Mouse (Mus musculus) hindbrain, embryonic 15.5 days (tissue): ENCODE data around the gene Mreg. TPM values are rescaled to one million over a fixed set of nuclear protein-coding genes. Genes with fewer than 3 reads are reported as not detected.

Source experiments
- ATAC-seq: fragments of 200-750 bp; cut with Nextera tagmentation; 2 replicates; pipeline ENCODE4 v1.8.0; 2017; ENCODE audit warnings: low read depth, moderate number of reproducible peaks, moderate TSS enrichment; ENCODE audit not compliant: low FRiP score
- H3K27ac ChIP-seq: fragments of 300-500 bp; sonication (generic); replicated peaks from 2 replicates; pipeline ENCODE4 v1.5.1; 2015; ENCODE audit warnings: mild to moderate bottlenecking, inconsistent platforms
- H3K27me3 ChIP-seq: fragments of 300-500 bp; sonication (generic); 2 replicates; pipeline ENCODE4 v1.6.1; 2015; ENCODE audit warnings: control low read depth, inconsistent platforms
- H3K36me3 ChIP-seq: fragments of 300-500 bp; sonication (generic); 2 replicates; pipeline ENCODE4 v1.6.1; 2015; ENCODE audit warnings: control low read depth, inconsistent platforms
- H3K4me1 ChIP-seq: fragments of 300-500 bp; sonication (generic); replicated peaks from 2 replicates; pipeline ENCODE4 v1.6.1; 2015; ENCODE audit warnings: control low read depth, inconsistent platforms
- H3K4me2 ChIP-seq: fragments of 300-500 bp; sonication (generic); 2 replicates; pipeline ENCODE4 v1.6.1; 2015; ENCODE audit warnings: moderate library complexity, mild to moderate bottlenecking, inconsistent platforms
- H3K4me3 ChIP-seq: fragments of 300-500 bp; sonication (generic); 2 replicates; pipeline ENCODE4 v1.5.1; 2015; ENCODE audit warnings: mild to moderate bottlenecking, inconsistent platforms
- H3K9ac ChIP-seq: fragments of 300-500 bp; sonication (generic); 2 replicates; pipeline ENCODE4 v1.6.1; 2015; ENCODE audit warnings: inconsistent platforms
- H3K9me3 ChIP-seq: fragments of 300-500 bp; sonication (generic); 2 replicates; pipeline ENCODE4 v1.6.1; 2016; ENCODE audit warnings: control low read depth, inconsistent platforms
- WGBS: fragments of 180-500 bp; shearing (Covaris S2); methylation state at CpG from one replicate; pipeline ENCODE4 v1.1.7; 2015; 5-methylcytosine and 5-hydroxymethylcytosine counted together
- polyA plus RNA-seq: library from polyadenylated mRNA; unstranded; fragments of >200 nt; fragmentation: Nextera tagmentation; extraction: Ambion mirVana; gene quantifications from 2 replicates; pipeline ENCODE4 v1.2.1, GENCODE M21; 2015

The Mreg gene
- polyA plus RNA-seq, 1 experiment from 2014 or later: 2.7 TPM

GRCm38 (mm10) chr1:72141893-72142480, 70.1 kb downstream of the Mreg start:
- Histone ChIP-seq H3K27me3 (no peaks in the 10 kb centered on the region), H3K9me3 (no peaks in the 10 kb centered on the region), H3K4me3 (peak overlapping the region; percentile 20; the same call in 1 of the 2 replicates), H3K4me2 (peak overlapping the region; percentile 52), H3K4me1 (peaks cover 3% of the 10 kb centered on the region; the same call in 1 of the 2 replicates), H3K27ac (0 out of 2 replicates have a peak overlapping the region, but pooled peaks have one; percentile 10), H3K9ac (0 out of 2 replicates have a peak overlapping the region, but pooled peaks have one; percentile 37), H3K36me3 (no peaks in the 10 kb centered on the region)
- 3% methylated on average over 11 of the region's 11 CpGs for WGBS
- ATAC-seq: peak; percentile 73

DNA sequence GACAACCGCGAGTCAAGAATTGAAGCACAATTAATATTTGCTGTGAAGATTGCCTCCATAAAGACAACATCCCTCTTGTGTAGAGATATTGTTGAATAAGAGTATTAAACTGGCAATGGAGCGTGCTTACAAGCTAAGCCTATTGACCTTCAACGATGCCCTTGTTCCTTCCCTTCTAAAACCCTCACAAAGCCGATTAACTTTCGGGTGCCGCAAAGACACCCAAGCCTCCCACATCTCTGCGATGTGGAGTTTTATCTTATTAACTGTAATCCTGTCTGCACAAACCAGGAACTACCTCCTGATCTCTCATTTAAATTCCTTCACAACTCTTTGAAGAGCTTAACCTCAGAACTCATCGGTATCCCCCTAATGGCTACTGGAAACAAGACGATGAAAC, 76.0 kb downstream of the Mreg start:
- no peak overlapping the region for H3K9ac ChIP-seq
- no peak overlapping the region for H3K4me3 ChIP-seq
- 95% methylated on average over 10 of the region's 10 CpGs for WGBS
- H3K9me3 ChIP-seq: peaks cover 5% of the 10 kb centered on the region; the same call in 1 of the 2 replicates
- no peaks in the 10 kb centered on the region for H3K36me3 ChIP-seq
- no peak overlapping the region for H3K4me2 ChIP-seq
- H3K27ac ChIP-seq: no peak overlapping the region
- H3K27me3 ChIP-seq: no peaks in the 10 kb centered on the region
- no peak for ATAC-seq
- H3K4me1 ChIP-seq: no peaks in the 10 kb centered on the region

- 73% methylated on average over 1 of the region's 1 CpGs for WGBS
- Histone ChIP-seq H3K27ac (no peak overlapping the region), H3K4me3 (no peak overlapping the region), H3K9me3 (peaks cover 5% of the 10 kb centered on the region; the same call in 1 of the 2 replicates), H3K27me3 (no peaks in the 10 kb centered on the region), H3K36me3 (no peaks in the 10 kb centered on the region), H3K4me2 (no peak overlapping the region), H3K4me1 (no peaks in the 10 kb centered on the region), H3K9ac (no peak overlapping the region)
- no peak for ATAC-seq
Measured at GRCm38 (mm10) chr1:72134534-72134933, 77.6 kb downstream of the Mreg start.

- peaks cover 3% of the 10 kb centered on the region; the same call in 1 of the 2 replicates for H3K4me1 ChIP-seq
- no peak overlapping the region for H3K27ac ChIP-seq
- no peaks in the 10 kb centered on the region for H3K27me3 ChIP-seq
- H3K4me3 ChIP-seq: peak overlapping the region; percentile 24
- WGBS: 22% methylated on average over 23 of the region's 23 CpGs
- ATAC-seq: peak; percentile 89
- peak overlapping the region; percentile 49 for H3K4me2 ChIP-seq
- no peaks in the 10 kb centered on the region for H3K9me3 ChIP-seq
- no peaks in the 10 kb centered on the region for H3K36me3 ChIP-seq
- H3K9ac ChIP-seq: no peak overlapping the region
Measured at GRCm38 (mm10) chr1:72123434-72124297, 88.4 kb downstream of the Mreg start.

DNA sequence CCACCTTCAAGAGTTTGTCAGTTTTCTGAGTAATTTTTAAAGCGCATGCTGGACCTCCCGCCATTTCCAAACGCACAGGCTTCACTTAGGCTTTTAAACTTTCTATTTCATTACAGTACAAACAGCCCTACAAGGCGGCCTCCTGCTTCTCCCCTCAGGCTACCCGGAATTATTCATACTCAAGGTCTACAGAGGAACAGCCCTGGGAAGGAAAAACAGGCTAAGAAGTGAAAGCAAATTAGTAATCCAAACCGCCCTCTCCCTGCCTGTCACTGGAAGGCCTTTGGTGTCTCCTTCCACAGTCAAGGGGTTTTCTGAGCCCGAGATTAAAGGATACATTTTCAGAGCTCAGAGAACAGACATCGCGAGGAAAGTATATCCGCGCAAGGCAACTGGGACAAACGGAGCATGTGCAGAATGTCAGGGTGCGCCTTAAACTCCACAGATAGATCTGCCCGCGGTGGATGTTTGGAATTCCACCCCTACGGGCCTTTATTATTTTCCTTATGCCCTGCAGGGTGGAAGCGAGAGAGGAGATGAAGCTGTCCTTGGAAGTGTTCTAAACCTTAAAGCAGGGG, 90.4 kb downstream of the Mreg start:
- Histone ChIP-seq H3K4me1 (peaks cover 3% of the 10 kb centered on the region; the same call in 1 of the 2 replicates), H3K36me3 (no peaks in the 10 kb centered on the region), H3K9me3 (no peaks in the 10 kb centered on the region), H3K4me3 (no peak overlapping the region), H3K4me2 (no peak overlapping the region), H3K27ac (no peak overlapping the region), H3K9ac (no peak overlapping the region), H3K27me3 (no peaks in the 10 kb centered on the region)
- WGBS: 87% methylated on average over 17 of the region's 17 CpGs
- no peak for ATAC-seq

DNA sequence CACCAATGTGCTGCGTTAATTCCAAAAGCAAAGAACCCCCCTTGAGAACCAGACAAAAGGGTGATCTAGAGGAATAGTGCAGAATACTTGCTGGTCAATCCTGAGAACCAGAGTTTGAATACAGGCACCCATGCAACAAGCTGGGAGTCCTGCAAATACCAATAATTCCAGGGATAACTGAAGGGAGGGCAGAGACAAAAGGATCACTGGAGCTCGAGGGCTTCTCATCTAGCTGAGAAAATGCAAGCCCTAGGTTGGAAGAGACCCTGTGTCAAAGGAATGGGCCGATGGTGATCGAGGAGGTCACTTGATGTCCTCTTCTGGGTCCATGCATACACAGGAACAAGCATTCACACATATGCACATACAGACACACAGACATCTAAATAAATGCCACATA, 92.1 kb downstream of the Mreg start:
- no peaks in the 10 kb centered on the region for H3K27me3 ChIP-seq
- 65% methylated on average over 4 of the region's 4 CpGs for WGBS
- no peak overlapping the region for H3K27ac ChIP-seq
- no peaks in the 10 kb centered on the region for H3K9me3 ChIP-seq
- no peak for ATAC-seq
- no peaks in the 10 kb centered on the region for H3K36me3 ChIP-seq
- no peak overlapping the region for H3K4me2 ChIP-seq
- no peak overlapping the region for H3K9ac ChIP-seq
- no peak overlapping the region for H3K4me3 ChIP-seq
- peaks cover 3% of the 10 kb centered on the region; the same call in 1 of the 2 replicates for H3K4me1 ChIP-seq

GRCm38 (mm10) chr1:72114206-72114605, 97.9 kb downstream of the Mreg start:
- Histone ChIP-seq H3K4me1 (no peaks in the 10 kb centered on the region), H3K4me3 (no peak overlapping the region), H3K4me2 (no peak overlapping the region), H3K9me3 (no peaks in the 10 kb centered on the region), H3K27me3 (no peaks in the 10 kb centered on the region), H3K36me3 (no peaks in the 10 kb centered on the region), H3K27ac (no peak overlapping the region), H3K9ac (no peak overlapping the region)
- ATAC-seq: no peak
- WGBS: 78% methylated on average over 5 of the region's 5 CpGs

Other genes with a start within 250 kb of the Mreg start
- gene Pecr, start 72.0 kb upstream of the Mreg start, polyA plus RNA-seq: 8.6 and 9.5 TPM in 2 replicates
- gene Tmem169, start 72.1 kb upstream of the Mreg start, polyA plus RNA-seq: 34.7 and 35.8 TPM in 2 replicates
- 15.7 and 17.1 TPM in 2 replicates for gene Xrcc5, start 95.1 kb upstream of the Mreg start, polyA plus RNA-seq